Mouse (Mus musculus) limb, embryonic 14.5 days (tissue): ENCODE measurements around the gene Rnf222. TPM values are rescaled to one million over a fixed set of nuclear protein-coding genes. Genes with fewer than 3 reads are reported as not detected.

Experiments used
- ATAC-seq: fragments of 200-750 bp; cut with Nextera tagmentation; 2 replicates; pipeline ENCODE4 v1.8.0; 2017; ENCODE audit warnings: low read depth, moderate number of reproducible peaks, moderate TSS enrichment; ENCODE audit not compliant: low FRiP score
- DNase-seq: peaks from one replicate; pipeline ENCODE4 v3.0.0-alpha.2; 2015; ENCODE audit warnings: low spot score
- H3K27ac ChIP-seq: fragments of 300-500 bp; sonication (generic); replicated peaks from 2 replicates; pipeline ENCODE4 v1.5.1; 2014; ENCODE audit warnings: low read depth, mild to moderate bottlenecking, low read length, moderate library complexity, mixed read lengths
- H3K27me3 ChIP-seq: fragments of 300-500 bp; sonication (generic); 2 replicates; pipeline ENCODE4 v1.6.1; 2014; ENCODE audit warnings: low read length, mixed read lengths; ENCODE audit not compliant: control insufficient read depth, insufficient read depth
- H3K36me3 ChIP-seq: fragments of 300-500 bp; sonication (generic); 2 replicates; pipeline ENCODE4 v1.6.1; 2014; ENCODE audit warnings: mild to moderate bottlenecking, low read length, moderate library complexity, mixed read lengths; ENCODE audit not compliant: control insufficient read depth, insufficient read depth
- H3K4me1 ChIP-seq: fragments of 300-500 bp; sonication (generic); 2 replicates; pipeline ENCODE4 v1.6.1; 2014; ENCODE audit warnings: antibody characterized with exemption, low read length, mixed read lengths; ENCODE audit not compliant: control insufficient read depth, insufficient read depth
- H3K4me2 ChIP-seq: fragments of 300-500 bp; sonication (generic); replicated peaks from 2 replicates; pipeline ENCODE4 v1.6.1; 2014; ENCODE audit warnings: low read depth, mild to moderate bottlenecking, low read length, moderate library complexity; ENCODE audit not compliant: severe bottlenecking
- H3K4me3 ChIP-seq: fragments of 300-500 bp; sonication (generic); replicated peaks from 2 replicates; pipeline ENCODE4 v1.5.1; 2014; ENCODE audit warnings: low read length
- H3K9ac ChIP-seq: fragments of 300-500 bp; sonication (generic); 2 replicates; pipeline ENCODE4 v1.6.1; 2014; ENCODE audit warnings: mild to moderate bottlenecking, low read depth, low read length, moderate library complexity; ENCODE audit not compliant: severe bottlenecking
- H3K9me3 ChIP-seq: fragments of 300-500 bp; sonication (generic); 2 replicates; pipeline ENCODE4 v1.6.1; 2016; ENCODE audit warnings: low read length; ENCODE audit not compliant: control insufficient read depth
- POLR2A ChIP-seq: fragments of 200-500 bp; IDR thresholded peaks from 2 replicates; pipeline ENCODE4 v1.8.0; 2012; ENCODE audit warnings: inconsistent platforms, mild to moderate bottlenecking, moderate library complexity, borderline replicate concordance; ENCODE audit not compliant: insufficient read depth, insufficient read length; ENCODE audit errors: extremely low read depth
- WGBS: fragments of 180-500 bp; shearing (Covaris S2); extraction: QIAGEN DNeasy Blood & Tissue Kit; methylation state at CpG from one replicate; pipeline ENCODE4 v1.1.7; 2014; 5-methylcytosine and 5-hydroxymethylcytosine counted together
- polyA plus RNA-seq, 2 experiments: library from polyadenylated mRNA; depleted of rRNA in 1 of 2; stranded (reverse) in 1 of 2; unstranded in 1 of 2; fragments of >200 nt; fragmentation: Nextera tagmentation in 1 of 2; extraction: Ambion mirVana in 1 of 2; gene quantifications; 2 replicates each; pipeline versions ENCODE4 v1.2.1 to v1.2.3; 2012 to 2014

Gene Rnf222
- polyA plus RNA-seq, 2 experiments: 0.45 to 0.89 TPM

DNA sequence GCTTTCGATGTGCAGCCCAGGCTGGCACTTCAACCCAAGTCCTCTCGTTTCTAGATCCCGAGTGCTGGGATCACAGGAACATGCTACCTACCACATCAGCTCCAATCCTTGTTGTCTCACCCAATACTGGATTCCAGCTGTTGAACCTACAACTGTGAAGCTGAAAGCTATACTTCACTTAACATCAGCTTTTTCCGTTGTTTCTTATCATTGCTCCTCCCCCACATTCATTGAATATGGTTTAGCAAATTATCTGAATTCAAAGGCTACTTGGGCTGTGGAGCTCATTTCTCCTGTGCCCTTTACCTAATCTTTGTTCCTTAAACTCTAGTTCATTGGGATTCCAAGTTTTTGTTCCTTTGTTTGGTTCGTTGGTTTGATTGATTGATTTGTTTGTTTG lies 9.5 kb upstream of the Rnf222 start:
- no peaks in the 10 kb centered on the region for H3K9me3 ChIP-seq
- H3K36me3 ChIP-seq: no peaks in the 10 kb centered on the region
- H3K4me1 ChIP-seq: no peaks in the 10 kb centered on the region
- DNase-seq (no peak), ATAC-seq (no peak)
- no peak overlapping the region for H3K27ac ChIP-seq
- no peak for TF ChIP-seq POLR2A
- H3K27me3 ChIP-seq: no peaks in the 10 kb centered on the region
- 89% methylated on average over 5 of the region's 5 CpGs for WGBS
- H3K9ac ChIP-seq: no peak overlapping the region
- no peak overlapping the region for H3K4me3 ChIP-seq
- H3K4me2 ChIP-seq: no peak overlapping the region

GRCm38 (mm10) chr11:68882107-68882506 lies 6.2 kb upstream of the Rnf222 start:
- H3K36me3 ChIP-seq: no peaks in the 10 kb centered on the region
- no peaks in the 10 kb centered on the region for H3K27me3 ChIP-seq
- no peak overlapping the region for H3K4me3 ChIP-seq
- H3K4me2 ChIP-seq: no peak overlapping the region
- H3K9me3 ChIP-seq: no peaks in the 10 kb centered on the region
- no peak overlapping the region for H3K9ac ChIP-seq
- DNase-seq: no peak
- ATAC-seq: no peak
- no peak for TF ChIP-seq POLR2A
- 26% methylated on average over 14 of the region's 14 CpGs for WGBS
- H3K4me1 ChIP-seq: no peaks in the 10 kb centered on the region
- no peak overlapping the region for H3K27ac ChIP-seq

DNA sequence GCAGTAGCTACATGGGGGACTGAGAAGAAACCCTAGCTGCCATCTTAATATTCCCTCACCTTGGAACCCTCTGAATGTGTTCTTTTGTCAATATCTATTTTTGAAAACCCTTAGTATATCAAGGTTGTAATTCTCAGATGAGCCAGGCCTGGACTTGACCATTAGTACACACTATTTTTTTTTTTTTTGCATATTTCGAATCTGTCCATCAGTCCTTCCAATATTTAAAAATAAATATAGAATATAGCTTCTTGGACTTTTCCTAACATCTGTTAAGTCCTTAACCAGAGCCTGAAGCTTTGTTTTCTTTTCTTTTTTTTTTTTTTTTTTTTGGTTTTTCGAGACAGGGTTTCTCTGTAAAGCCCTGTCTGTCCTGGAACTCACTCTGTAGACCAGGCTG lies 4.5 kb upstream of the Rnf222 start:
- WGBS: 72% methylated on average over 2 of the region's 2 CpGs
- TF ChIP-seq POLR2A: no peak
- Histone ChIP-seq H3K4me1 (no peaks in the 10 kb centered on the region), H3K4me3 (no peak overlapping the region), H3K4me2 (no peak overlapping the region), H3K9me3 (no peaks in the 10 kb centered on the region), H3K27ac (no peak overlapping the region), H3K36me3 (no peaks in the 10 kb centered on the region), H3K9ac (no peak overlapping the region), H3K27me3 (no peaks in the 10 kb centered on the region)
- DNase-seq: no peak
- ATAC-seq: no peak

DNA sequence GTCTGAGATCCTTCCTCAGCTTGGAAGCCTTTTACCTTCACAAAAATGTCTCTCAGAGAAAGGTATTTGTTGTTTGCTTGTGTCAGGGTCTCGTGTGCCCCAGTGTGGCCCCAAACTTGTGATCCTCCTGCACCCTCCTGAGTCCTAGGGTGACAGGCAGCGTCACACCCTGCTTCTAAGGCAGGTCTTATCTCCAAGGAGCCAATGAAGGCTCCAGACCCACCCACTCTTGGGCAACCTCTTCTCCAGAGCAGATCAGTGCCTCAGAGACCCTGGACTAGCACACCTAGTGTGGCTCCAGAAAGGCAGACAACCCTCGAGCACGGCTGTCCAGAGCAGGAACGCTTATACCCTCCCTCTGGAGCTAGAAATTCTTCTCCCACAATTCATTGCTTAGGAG lies 4.0 kb upstream of the Rnf222 start:
- ATAC-seq: no peak
- 80% methylated on average over 5 of the region's 5 CpGs for WGBS
- H3K4me2 ChIP-seq: no peak overlapping the region

DNA sequence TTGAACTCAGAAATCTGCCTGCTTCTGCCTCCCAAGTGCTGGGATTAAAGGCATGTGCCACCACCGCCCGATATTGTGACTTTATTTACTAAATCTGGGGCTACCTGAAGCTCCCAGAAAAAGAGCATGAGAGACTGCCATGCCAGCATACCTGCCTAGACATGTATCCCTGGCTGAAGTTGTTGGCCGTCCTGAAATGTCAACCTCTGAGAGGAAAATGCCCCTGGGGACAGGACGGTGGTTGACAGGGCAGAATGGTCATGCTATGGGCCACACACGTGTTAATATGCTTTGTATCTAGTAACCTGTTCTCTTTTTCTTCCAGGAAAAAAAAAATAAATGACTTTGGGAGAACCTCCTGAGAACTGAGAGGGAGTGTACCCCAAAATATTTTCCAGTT lies 2.3 kb upstream of the Rnf222 start:
- H3K9ac ChIP-seq: no peak overlapping the region
- H3K4me1 ChIP-seq: no peaks in the 10 kb centered on the region
- H3K4me2 ChIP-seq: no peak overlapping the region
- ATAC-seq (no peak), DNase-seq (no peak)
- WGBS: 71% methylated on average over 5 of the region's 5 CpGs
- no peak overlapping the region for H3K27ac ChIP-seq
- H3K4me3 ChIP-seq: no peak overlapping the region
- no peak for TF ChIP-seq POLR2A
- no peaks in the 10 kb centered on the region for H3K36me3 ChIP-seq
- H3K27me3 ChIP-seq: no peaks in the 10 kb centered on the region
- no peaks in the 10 kb centered on the region for H3K9me3 ChIP-seq

More for the DNA sequence above, 4.0 kb upstream of the Rnf222 start:
- no peaks in the 10 kb centered on the region for H3K27me3 ChIP-seq
- H3K4me3 ChIP-seq: no peak overlapping the region
- no peaks in the 10 kb centered on the region for H3K4me1 ChIP-seq
- DNase-seq: no peak
- H3K27ac ChIP-seq: no peak overlapping the region
- no peaks in the 10 kb centered on the region for H3K36me3 ChIP-seq
- no peak overlapping the region for H3K9ac ChIP-seq
- TF ChIP-seq POLR2A: no peak
- no peaks in the 10 kb centered on the region for H3K9me3 ChIP-seq

DNA sequence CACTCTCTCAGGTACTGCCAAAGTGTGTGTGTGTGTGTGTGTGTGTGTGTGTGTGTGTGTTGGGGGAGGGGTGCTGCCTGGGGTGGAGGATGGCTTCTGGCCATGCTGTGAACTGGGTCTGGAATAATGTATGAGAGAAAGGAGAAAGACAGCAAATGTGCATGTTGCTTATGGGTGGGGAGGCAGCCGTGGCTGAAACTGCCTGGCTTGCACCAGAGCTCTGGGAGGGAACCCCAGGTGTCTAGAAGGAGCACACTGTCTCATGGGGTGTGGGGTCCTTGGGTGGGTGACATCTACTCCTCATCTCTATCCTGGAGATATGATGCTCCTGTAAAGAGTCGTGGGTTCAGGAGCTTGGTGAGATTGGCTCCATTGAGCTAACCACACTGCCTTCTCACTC lies 300 bp downstream of the Rnf222 start:
- no peak for ATAC-seq
- H3K4me3 ChIP-seq: no peak overlapping the region
- no peaks in the 10 kb centered on the region for H3K4me1 ChIP-seq
- no peak overlapping the region for H3K27ac ChIP-seq
- no peak for TF ChIP-seq POLR2A
- H3K27me3 ChIP-seq: no peaks in the 10 kb centered on the region
- no peaks in the 10 kb centered on the region for H3K9me3 ChIP-seq
- DNase-seq: no peak
- no peaks in the 10 kb centered on the region for H3K36me3 ChIP-seq
- H3K4me2 ChIP-seq: no peak overlapping the region
- H3K9ac ChIP-seq: no peak overlapping the region
- 67% methylated on average over 2 of the region's 2 CpGs for WGBS
